Mouse (Mus musculus) retina, adult 2 months (tissue): Measurements from ENCODE around the gene Cacng6.
"Not testable (repeated sequence)": the region's sequence is repeated elsewhere in the genome, so short reads cannot be mapped to it uniquely, and the experiment has no call there.

Experiments
- DNase-seq: peaks from one replicate; pipeline ENCODE4 v3.0.0-alpha.2; 2012; ENCODE audit warnings: low read depth, low spot score

Gene Cacng6

DNA sequence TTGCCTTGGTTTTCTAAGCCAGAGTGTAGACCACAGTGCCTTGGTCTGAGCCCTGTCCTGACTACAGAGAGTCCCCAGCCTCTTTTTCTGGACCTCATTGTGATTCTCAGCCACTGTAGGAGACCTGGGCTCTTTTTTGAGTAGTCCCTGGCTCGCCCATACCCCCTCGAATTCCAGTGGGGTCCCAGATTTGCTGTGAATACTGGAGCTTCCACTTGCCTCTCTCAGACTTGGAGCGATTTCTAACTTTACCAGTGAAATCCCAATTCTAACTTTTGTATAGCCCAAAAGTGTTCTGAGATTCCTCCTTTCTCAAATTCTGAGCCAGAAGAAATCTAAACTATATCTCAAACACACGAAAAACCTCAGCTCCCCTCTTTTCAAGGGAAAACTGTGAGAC is at the start of gene Cacng6:
Gene Cacng6, plus strand, starts transcription at position 301 of the 400 bp plus-strand sequence.
- no peak for DNase-seq

DNA sequence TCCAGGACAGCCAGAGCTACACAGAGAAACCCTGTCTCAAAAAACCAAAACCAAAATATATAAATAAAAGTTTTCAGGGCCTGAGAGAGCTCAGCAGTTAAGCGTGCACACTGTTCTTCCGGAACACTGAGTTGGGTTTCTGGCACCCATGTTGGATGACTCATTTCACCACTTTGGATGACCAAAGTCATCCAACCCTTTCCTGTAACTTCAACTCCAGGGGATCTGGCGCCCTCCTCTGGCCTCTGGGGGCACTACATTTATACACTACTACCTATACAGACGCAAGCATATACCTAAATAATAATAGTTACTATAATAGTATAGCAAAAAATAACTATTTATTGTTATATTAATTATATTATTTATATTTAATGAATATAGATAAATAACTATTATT is 47.2 kb upstream of the Cacng6 start:
- no peak for DNase-seq

DNA sequence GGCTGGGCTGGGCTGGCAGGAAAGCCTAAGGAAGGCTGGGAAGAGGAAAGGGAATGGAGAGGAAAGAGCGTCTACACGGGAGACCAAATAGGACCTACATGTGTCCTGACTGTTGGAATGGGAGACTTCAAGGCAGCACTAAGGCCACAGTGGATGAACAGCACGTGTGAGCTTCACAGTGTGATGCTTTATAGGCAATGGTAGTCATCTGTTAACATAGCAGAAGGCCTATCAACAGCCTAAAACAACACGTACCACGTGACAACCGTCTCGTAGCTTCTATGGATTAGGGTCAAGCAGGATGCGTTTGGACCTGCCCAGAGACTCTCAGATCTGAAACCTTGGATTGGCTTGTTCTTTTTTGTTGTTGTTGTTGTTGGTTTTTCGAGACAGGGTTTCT is 41.9 kb upstream of the Cacng6 start:
- DNase-seq = no peak

DNA sequence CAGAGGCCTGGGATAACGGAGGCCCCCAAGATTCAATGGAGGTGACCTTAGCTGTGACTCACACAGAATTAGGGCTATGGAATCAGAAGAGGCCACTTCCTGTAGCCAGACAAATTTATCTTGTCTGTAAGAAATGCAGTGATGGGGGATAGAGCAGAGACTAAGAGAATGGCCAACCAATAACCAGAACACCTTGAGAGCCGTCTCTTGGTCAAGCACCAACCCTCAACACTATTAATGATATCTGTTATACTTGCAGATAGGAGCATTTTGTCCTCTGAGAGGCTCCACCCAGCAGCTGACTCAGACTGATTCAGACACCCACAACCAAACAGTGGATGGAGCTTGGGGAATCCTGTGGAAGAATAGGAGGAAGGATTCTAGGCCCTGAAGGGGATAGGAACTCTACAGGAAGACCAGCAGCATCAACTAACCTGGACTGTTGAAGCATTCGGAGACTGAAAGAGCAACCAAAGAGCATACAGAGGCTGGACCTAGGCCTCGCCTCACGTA is 39.1 kb upstream of the Cacng6 start:
- DNase-seq = no peak

DNA sequence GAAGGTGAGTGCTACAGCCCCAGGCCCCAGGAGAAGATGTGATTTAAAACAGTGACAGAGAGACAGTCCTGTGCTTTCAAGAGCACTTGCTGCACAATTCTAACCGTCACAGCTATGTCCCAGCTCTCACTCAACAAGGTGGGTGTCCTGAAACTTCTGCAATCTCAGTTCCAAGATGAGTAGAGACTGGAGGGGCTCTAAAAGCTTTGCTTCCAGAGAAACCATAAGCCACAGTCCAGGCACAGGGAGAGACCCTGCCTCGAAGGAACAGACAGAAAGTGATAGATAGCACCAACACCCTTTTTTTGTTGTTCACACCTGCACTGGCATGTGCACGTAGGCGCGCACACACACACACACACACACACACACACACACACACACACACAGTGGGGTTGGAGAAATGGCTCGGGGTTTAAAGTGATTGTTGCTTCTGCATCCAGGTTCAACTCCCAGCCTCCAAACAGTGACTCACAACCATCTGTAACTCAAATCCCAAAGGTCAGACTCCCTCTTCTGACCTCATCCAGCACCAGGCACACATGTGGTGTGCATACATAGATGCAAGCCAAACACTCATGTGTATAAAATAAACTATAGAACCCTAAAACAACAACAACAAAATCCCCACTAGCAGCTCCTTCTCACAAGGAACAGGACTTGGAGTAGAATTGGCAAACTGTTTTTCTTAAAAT is 37.8 kb upstream of the Cacng6 start:
- DNase-seq = no peak

DNA sequence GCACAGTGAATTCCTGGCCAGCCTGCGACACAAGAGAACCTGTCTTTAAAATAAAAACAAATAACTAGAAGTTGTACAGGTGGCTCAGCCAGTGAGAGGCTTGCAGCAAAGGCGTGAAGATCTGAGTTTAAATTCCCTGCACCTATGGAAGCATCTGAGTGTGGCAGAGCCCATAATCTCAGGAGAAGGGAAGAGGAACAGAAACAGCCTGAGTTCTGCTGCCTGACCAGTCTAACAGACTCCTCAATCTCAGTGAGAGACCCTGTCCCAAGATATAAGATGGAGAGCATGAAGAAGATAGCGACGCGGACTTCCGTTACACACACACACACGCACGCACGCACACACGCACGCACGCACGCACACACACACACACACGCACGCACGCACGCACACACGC is 36.2 kb upstream of the Cacng6 start:
- no peak for DNase-seq

DNA sequence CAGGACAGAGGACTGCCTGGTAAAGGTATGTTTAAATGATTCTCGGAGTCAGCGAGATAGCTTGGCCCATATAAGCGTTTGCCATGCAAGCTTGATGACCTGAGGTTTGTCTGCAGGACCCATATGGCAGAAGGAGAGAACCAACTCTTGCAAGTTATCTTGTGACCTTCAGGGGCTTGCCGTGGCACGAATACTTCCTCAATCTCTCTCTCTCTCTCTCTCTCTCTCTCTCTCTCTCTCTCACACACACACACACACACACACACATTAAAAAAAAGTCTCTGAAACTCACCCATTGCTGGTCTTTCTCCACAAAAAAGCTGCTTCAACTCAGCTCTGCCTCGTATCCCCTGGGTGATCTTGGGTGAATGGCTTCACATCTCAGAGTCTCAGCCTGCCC is 35.1 kb upstream of the Cacng6 start:
- no peak for DNase-seq

DNA sequence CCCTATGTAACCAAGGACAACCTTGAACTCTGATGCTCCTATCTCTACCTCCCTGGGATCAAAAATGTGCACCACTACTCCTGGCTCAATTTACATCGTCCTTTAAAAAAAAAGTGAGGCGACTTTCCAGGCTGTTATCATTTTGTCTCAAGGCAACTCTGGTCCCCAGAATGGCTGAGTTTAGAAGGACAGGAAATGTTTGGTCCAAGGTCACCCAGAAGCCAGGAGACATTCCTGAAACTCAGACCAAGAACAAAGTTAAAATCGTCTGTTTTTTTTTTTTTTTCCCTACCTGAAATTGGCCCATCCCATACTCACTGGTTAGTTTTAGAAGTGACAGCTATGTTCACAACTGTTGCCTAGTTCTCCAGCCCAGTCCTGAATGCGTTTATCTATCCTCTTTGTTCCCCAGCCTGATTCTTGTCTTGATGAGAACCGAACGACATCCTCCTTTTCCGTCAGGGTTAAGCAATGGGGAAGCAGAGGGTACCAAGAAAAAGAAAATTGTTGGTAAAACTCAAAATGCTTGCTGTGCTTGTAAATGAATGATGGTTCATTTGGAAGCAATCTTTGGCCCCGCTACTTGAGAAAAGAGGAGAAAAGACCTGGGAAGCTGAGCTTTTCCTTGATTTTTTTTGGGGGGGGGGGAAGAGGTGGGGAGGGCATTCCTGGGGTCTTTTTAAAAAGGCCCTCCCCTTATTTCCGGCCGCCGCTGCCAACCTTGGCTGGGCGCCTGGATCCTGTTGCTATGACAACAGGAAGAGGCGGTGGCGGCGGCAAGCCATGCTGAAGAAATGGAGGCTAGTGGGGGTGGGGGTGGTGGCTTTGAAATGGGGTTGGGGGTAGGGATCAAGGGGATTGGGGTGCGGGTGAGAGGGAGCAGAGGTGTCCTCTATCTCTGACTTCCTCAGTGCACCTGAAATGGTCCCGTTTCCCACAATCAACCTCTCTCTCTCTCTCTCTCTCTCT is 34.3 kb upstream of the Cacng6 start:
- no peak for DNase-seq

DNA sequence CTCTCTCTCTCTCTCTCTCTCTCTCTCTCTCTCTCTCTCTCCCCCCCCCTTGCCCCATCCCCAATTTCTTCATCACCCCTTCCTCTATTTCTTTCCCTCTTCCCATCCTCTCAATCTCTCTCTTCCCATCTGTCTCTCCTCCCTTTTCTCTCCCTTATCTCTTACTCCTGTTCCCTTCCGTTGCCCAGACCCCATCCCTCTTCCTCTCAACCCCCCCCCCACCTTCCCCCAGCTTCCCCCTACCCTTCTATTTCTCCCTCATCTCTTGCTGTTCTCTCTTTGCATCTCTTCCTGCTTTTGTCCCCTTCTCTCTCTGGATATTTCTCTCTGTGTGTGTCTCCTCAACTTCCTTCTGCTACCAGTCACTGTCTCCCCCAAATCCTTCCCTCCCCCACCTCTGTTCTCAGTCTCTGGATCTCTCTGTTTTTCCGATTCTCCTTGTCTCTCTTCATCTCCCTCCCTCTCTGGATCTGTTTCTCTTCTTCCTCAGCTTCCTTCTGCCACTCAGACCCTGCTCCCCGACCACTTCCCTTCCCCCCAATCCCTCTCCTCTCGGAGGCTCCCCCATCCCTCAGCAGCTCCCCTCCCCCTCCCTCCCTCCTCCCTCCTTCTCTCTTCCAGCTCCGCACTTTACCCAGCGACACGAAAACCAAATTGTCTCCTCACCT is 33.4 kb upstream of the Cacng6 start, which contains the start of gene Cacng8:
Gene Cacng8, plus strand, starts transcription at position 271 of the 668 bp plus-strand sequence.
- DNase-seq = no peak

DNA sequence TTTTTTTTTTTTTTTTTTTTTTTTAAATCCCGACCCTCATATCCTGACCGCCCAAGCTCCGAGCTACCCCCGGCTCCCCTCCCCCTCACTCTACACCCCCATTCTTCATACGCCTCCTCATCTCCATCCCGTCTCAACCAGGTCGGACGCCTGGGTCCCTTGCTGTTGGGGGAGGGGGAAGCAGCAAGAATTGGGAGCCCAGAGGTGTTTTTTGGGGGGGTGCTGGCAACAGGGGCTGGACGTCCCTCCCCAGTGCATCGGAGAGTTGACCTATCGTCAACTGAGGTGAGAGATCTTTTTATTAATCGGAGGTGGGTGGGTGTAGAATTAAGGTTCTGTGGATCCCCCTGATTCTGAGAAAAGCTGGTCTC is 32.9 kb upstream of the Cacng6 start:
- no peak for DNase-seq

DNA sequence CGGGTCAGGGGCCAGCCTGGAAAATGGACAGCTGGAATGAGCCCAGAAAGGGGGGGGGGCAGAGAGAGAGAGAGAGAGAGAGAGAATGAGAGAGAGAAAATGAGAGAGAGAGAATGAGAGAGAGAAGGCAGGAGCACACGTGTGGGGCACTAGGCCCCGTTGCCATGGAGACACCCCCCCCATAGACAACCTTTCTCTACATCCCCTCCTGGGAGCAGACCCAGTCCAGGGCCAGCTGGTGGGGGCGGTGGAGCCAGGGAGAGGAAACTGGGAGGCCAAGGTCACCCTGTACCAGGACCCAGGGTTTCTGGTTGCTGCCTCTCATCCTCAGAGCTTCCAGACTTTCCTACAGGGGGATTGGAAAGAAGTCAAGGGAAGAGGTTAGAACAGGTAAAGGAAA is 32.2 kb upstream of the Cacng6 start:
- DNase-seq = no peak

DNA sequence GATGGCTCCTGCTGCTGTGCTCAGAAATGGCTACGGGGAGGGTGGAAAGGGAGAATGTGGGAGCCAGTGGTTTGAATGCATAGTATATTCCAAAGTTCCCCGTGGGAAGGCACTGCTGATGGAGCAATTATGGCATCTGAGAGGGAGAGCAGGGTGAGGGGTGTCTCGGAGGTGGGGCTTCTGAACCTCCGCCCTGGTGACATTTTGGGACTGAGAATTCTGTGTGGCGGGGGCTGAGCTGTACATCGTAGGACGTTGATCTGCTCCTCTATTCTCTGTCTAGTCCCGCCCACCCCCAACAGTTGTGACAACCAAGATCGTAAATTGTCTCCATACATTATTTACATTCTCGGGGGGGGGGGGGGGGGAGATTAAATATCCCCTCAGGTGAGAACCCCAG is 26.6 kb upstream of the Cacng6 start:
- no peak for DNase-seq

DNA sequence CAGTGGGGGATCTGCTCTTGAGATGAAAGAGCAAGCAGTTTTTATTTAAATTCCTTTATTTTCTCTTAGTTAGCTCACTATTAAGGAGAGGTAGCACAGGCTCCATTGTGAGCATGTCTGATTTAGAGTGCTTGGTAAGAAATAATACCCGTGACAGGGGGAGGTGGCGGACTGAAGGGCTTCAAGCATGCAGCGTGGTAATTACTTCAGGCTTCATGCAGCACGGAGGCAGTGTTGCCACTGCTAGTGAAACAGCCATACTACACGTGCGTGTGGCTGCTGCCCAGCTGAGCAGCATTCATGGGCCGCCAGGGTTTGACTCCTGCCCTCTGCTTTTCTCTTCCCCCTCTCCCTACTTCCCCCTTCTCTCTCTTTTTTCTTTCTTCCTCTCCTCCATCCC is 26.2 kb upstream of the Cacng6 start:
- DNase-seq = no peak

DNA sequence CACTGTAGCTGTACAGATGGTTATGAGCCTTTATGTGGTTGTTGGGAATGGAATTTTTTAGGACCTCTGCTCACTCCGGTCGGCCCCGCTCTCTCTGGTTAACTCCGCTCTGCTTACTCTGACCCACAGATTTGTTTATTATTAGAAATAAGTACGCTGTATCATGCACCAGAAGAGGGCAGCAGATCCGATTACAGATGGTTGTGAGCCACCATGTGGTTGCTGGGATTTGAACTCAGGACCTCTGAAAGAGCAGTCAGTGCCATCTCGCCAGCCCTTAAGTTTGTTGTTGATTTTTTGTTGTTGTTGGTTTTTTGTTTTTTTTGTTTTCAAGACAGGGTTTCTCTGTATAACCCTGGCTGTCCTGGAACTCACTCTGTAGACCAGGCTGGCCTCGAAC is 25.6 kb upstream of the Cacng6 start:
- DNase-seq = not testable (repeated sequence)

DNA sequence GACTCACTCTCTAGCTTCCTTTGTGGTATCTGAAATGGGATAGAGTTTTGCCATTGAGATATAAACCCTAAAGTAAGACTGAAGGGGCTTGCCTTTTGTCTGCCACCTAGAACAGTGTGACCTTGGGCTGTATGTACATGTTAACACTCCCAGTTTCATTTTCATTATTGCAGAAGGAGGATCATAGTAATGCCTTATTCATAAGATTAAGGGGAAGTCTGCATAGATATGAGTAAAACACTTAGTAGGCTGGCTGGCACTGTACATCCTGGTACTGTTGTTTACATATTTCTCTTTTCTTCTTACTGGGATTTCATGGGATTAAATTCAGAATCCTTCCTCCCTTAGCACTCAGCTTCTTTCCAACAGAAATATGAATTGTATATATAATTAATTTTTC is 24.1 kb upstream of the Cacng6 start:
- no peak for DNase-seq

DNA sequence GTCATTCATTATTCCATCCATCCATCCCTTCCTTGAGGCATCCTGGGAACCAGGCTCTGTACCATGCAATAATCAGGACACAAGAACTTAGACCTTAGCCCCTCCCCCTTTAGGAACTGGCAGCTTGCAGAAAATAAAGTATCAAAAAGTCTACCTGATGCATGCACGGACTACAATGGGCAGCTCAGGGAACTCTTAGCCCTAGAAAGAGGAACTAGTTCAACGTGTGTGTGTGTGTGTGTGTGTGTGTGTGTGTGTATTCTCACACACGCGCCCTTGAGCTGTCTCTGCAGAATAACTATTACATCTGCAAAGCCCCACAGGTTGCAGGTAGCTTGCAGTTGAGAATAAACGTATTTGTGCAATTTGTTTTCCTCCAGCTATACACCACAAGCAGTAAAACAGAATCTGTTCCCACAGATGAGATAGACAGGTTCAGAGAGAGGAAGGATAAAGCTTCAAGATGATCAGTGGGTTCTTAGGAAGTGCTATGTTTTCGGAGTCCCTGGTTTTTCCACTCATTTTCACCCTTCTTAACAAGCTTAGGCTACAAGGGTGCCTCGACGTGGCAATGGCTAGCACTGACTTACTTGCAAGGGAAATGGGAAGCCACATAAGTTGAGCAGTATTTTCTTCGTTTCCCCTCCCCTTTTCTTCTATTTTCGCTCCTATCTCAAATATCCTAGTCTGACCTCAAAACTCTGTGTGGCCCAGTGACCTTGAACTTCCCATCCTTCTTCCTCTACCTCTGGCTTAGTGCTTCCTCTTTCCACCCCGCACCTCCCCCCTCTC is 14.1 kb upstream of the Cacng6 start:
- DNase-seq = no peak

DNA sequence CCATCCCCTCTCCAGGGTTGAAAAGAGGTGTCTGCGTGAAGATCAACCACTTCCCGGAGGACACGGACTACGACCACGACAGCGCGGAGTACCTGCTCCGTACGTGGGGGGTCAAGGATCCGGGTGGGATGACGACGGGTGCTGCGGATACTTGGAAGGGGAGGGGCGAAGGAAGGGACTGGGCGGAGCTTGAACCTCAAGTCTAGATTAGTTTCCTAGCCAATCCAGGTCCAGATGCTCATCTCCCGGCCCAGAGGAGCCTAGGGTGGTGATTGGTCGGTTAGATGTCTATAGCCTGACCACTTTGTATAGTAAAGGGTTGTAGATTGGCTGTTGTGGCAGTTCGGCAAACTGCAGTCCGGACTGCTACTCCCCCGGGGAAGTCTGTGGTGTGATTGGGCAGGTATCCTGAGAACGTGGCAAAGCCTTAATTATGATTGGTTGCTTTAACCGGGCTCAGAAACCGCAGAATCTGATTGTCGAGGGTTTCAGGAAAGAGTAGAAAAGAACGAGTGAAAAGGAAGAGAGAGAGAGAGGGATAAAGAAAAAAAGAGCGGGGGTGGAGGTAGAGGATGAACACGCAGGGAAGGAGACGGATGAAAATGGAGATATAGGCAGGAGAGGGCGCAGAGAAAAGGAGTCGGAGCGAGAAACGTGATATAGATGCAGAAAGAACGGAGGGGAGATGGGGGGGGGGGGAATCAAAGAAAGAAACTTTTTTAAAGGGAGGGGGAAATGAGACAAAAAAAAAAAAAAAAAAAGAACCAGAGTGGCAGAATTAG is 12.6 kb upstream of the Cacng6 start:
- DNase-seq = no peak

DNA sequence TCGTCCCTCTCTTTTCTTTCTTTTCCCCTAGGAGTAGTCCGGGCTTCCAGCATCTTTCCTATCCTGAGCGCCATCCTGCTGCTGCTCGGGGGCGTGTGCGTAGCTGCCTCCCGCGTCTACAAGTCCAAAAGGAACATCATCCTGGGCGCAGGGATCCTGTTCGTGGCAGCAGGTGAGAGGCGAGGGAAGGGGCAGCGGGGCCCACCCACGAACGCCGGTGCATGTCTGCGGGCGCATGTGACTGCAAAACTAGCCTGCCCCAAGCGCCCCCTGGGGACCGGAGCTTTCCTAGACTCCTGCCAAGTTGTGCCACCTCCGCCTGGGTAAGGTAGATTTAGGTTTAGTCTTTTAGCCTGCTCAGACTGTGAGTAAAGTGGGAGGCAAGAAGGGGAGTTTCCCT is 12.0 kb upstream of the Cacng6 start:
- no peak for DNase-seq

DNA sequence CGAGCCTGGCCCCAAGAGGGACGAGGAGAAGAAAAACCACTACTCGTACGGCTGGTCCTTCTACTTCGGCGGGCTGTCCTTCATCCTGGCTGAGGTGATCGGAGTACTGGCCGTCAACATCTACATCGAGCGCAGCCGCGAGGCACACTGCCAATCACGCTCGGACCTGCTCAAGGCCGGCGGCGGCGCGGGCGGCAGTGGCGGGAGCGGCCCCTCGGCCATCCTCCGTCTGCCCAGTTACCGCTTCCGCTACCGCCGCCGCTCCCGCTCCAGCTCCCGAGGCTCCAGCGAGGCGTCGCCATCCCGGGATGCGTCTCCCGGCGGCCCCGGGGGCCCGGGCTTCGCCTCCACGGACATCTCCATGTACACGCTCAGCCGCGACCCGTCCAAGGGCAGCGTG is 9.1 kb upstream of the Cacng6 start:
- DNase-seq = no peak

DNA sequence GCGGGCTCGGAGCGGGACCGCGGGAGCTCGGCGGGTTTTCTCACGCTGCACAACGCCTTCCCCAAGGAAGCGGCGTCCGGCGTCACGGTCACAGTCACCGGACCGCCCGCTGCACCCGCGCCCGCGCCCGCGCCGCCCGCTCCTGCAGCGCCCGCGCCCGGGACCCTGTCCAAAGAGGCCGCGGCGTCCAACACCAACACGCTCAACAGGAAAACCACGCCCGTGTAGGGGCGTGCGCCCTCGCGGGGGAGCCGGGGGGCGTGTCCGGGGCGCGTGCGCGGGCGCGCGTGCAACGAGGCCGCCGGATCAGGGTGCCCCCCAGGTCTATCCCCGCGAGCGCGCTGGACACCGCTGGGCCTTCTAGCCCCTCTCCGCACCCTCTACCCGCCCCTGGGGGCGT is 8.6 kb upstream of the Cacng6 start:
- no peak for DNase-seq

DNA sequence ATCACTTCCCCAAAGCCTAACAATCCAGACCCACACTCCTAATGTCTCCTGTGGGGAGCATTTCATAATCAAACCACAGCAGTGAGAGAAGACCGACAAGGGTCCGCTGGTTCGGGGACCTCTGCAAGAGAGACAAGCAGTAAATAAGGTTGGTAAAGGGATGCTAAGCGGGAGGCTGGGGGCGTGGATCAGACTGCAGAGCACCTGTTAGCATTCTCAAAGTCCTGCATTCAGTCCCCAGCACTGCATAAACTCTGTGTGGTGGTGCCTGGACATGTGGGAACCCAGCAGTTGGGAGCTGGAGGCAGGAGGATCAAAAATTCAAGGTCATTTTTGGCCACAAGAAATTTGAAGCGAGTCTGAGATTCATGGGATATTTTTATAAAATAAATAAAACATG is 4.1 kb upstream of the Cacng6 start:
- no peak for DNase-seq
